Comparison of ENCODE assay signal across 21 mouse cellular contexts in genomic region chr14:47827623-47828022, GRCm38 (mm10).
DNase-seq lines count a peak whose midpoint lies in the region; ATAC-seq lines count a peak whose summit lies in the region.
"Had no signal": no experiment of that assay in that cellular context is flagged by ENCODE, and none has a peak within 500 bp of the region (broad histone marks: within the 10 kb centered on the region; RNA-seq: fewer than 3 reads in every experiment).

No protein-coding gene starts in this region.

- H3K4me1 ChIP-seq in forebrain, embryonic 11.5 days (replicated peaks; ENCODE audit: control insufficient read depth, insufficient read depth, low read length), result no peaks in the 10 kb centered on the region

- no peaks in the 10 kb centered on the region for H3K9me3 ChIP-seq in forebrain, embryonic 11.5 days (ENCODE audit: control insufficient read depth, low read length)
- H3K9me3 ChIP-seq: embryonic facial prominence, embryonic 10.5 days; heart, embryonic 13.5 days had no signal

- H3K4me2 ChIP-seq in forebrain, embryonic 11.5 days (ENCODE audit: low read depth, low read length, severe bottlenecking), result no peak overlapping the region
- H3K4me2 ChIP-seq: heart, embryonic 13.5 days; hindbrain, embryonic 14.5 days had no signal

- H3K36me3 ChIP-seq in forebrain, embryonic 11.5 days (ENCODE audit: control insufficient read depth, insufficient read depth, low read length), result no peaks in the 10 kb centered on the region
- H3K36me3 ChIP-seq: embryonic facial prominence, embryonic 10.5 days; heart, embryonic 13.5 days had no signal

- WGBS in forebrain, embryonic 11.5 days, result 90% methylated on average over 2 of the region's 2 CpGs

- peak; percentile 35 for DNase-seq in adrenal gland, postnatal 10 days
- DNase-seq in adrenal gland, postnatal 4 days (ENCODE audit: low spot score in 2 of 2), result no peak
- DNase-seq in lung, adult 18-20 months, result peak; percentile 15 to 46
- no peak for DNase-seq in lung, postnatal 14 days
- peak; percentile 48 for DNase-seq in adipocyte (ENCODE audit: low spot score)
- no peak for DNase-seq in forebrain, embryonic 11.5 days (ENCODE audit: low spot score)
- DNase-seq in urinary bladder, postnatal 14 days (ENCODE audit: low spot score), result no peak
- DNase-seq: B cell, adult 2 months; cerebellum, adult 8-10 months; kidney, adult 9 months; kidney, postnatal 25 days; layer of hippocampus, adult 9-11 months; midbrain, embryonic 14.5 days; right cerebral cortex, postnatal 14 days; thymus, postnatal 4 days had no signal

- no peak overlapping the region for H3K27ac ChIP-seq in forebrain, embryonic 11.5 days (ENCODE audit: low read depth, low read length)
- H3K27ac ChIP-seq: embryonic facial prominence, embryonic 10.5 days; heart, embryonic 13.5 days; hindbrain, embryonic 14.5 days; liver, embryonic 14.5 days had no signal

- no peak overlapping the region for H3K4me3 ChIP-seq in forebrain, embryonic 11.5 days (ENCODE audit: low read depth, low read length)
- H3K4me3 ChIP-seq: embryonic facial prominence, embryonic 10.5 days; heart, embryonic 13.5 days had no signal

- H3K9ac ChIP-seq in forebrain, embryonic 11.5 days (ENCODE audit: low read length), result no peak overlapping the region
- H3K9ac ChIP-seq: heart, embryonic 13.5 days; hindbrain, embryonic 14.5 days; liver, embryonic 14.5 days had no signal

- ATAC-seq in megakaryocyte progenitor cell, adult 5-6 weeks (replicated peaks; ENCODE audit: poor library complexity), result peak; percentile 77
- ATAC-seq in forebrain, embryonic 11.5 days (replicated peaks; ENCODE audit: low FRiP score), result no peak
- ATAC-seq: forebrain, embryonic 14.5 days had no signal

- no peaks in the 10 kb centered on the region for H3K27me3 ChIP-seq in forebrain, embryonic 11.5 days (ENCODE audit: control insufficient read depth, insufficient read depth, low read length)
- H3K27me3 ChIP-seq: heart, embryonic 13.5 days had no signal

Comparison
In these comparisons a context has a peak if more than half of its experiments do, and no peak if none do; other contexts are left out.
1. DNase-seq: peak in adrenal gland, postnatal 10 days (single experiment), lung, adult 18-20 months (2 of 2) and adipocyte (single experiment); none in adrenal gland, postnatal 4 days (0 of 2), lung, postnatal 14 days (single experiment), forebrain, embryonic 11.5 days (single experiment) and urinary bladder, postnatal 14 days (single experiment).